Mouse (Mus musculus) embryonic fibroblast, embryonic 13.5 days (primary cell): ENCODE results near the gene D10Wsu102e.

Source experiments
- CTCF ChIP-seq: IDR thresholded peaks from 2 replicates; pipeline ENCODE4 v1.5.1; 2011; ENCODE audit warnings: mild to moderate bottlenecking, control low read depth, low read length, moderate library complexity, borderline replicate concordance; ENCODE audit not compliant: insufficient read depth
- POLR2A ChIP-seq: IDR thresholded peaks from 2 replicates; pipeline ENCODE4 v1.6.1; 2011; ENCODE audit warnings: low read depth, mild to moderate bottlenecking, control low read depth, low read length, moderate library complexity

GRCm38 (mm10) chr10:83361643-83362382 lies 1.8 kb downstream of the D10Wsu102e start:
- no peak for TF ChIP-seq CTCF
- TF ChIP-seq POLR2A: no peak
